Mouse (Mus musculus) 416B (cell line): Measurements from ENCODE around the gene 1700006A11Rik.
A peak's percentile ranks its signal among the peaks of the same experiment; 100 is the strongest.
"Not testable (repeated sequence)": the region's sequence is repeated elsewhere in the genome, so short reads cannot be mapped to it uniquely, and the experiment has no call there.

Source experiments
- DNase-seq: peaks from one replicate; pipeline ENCODE4 v3.0.0; 2011; ENCODE audit warnings: low read depth

Gene 1700006A11Rik

DNA sequence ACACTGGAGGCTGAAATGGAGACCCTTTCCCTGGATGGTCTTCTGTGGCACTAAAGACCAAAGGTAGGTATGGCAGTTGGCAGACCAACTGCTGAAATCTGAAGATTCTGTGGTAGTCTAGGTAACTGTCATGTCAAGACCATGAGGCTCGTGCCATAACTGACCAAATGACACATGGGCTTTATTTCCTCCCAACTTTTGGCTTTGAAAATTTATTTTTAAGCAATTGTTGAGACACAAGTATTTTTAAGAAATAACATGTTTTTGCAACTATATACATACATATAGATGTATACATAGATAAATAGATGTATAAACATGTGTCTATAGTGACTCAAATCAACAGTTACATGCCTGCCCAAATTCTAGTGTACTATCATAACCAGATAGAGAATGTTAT, at the start of gene 1700006A11Rik:
Gene 1700006A11Rik, minus strand, starts transcription at position 101 of the 400 bp plus-strand sequence.
- no peak for DNase-seq

DNA sequence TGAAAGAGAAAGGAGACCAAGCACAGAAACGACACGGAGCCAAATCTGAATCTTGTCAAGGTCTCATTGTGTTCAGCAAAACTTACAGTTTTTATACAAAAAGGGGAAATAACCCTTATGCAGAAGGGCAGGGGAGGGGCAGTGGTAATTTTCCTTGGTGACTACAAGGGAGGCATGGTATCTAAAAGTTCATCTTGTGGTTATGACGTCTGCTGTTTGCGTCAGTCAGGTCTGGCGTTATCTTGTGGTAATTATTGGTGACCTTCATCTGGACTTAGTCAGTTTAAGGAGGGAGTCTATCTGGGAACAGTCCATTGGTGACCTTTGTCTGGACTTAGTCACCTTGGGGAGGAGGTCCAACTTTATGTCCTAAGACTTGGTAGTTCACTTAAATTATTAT, 48.5 kb upstream of the 1700006A11Rik start:
- DNase-seq: peak; percentile 67

- DNase-seq: no peak
These were observed 40.4 kb upstream of the 1700006A11Rik start for GRCm38 (mm10) chr3:124466102-124466730.

GRCm38 (mm10) chr3:124392201-124392600, 33.6 kb downstream of the 1700006A11Rik start:
- no peak for DNase-seq

GRCm38 (mm10) chr3:124390101-124390500, 35.7 kb downstream of the 1700006A11Rik start:
- DNase-seq: no peak

- no peak for DNase-seq
These were observed 36.2 kb downstream of the 1700006A11Rik start for GRCm38 (mm10) chr3:124389650-124390049.

- DNase-seq: not testable (repeated sequence)
These were observed 40.5 kb downstream of the 1700006A11Rik start for GRCm38 (mm10) chr3:124385377-124385776.

DNA sequence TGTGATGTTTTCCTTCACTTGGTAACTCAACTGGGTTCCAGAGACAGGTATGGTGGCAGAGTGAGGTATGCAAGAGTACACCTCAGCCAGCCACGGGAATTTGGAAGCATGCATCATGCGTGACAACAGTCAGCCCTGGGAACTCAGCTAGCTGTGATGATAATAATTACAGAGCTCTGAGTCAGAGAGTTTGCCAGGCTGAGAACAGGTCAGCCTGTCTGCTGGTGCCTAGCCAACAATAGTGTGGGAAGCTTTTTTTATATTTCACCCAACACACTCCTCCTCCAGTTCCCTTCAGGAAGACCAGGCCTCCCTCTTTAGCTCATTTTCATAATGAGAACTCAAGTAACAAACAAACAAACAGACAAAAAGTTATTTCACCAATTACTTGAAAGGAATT, 53.8 kb downstream of the 1700006A11Rik start:
- DNase-seq: no peak

DNA sequence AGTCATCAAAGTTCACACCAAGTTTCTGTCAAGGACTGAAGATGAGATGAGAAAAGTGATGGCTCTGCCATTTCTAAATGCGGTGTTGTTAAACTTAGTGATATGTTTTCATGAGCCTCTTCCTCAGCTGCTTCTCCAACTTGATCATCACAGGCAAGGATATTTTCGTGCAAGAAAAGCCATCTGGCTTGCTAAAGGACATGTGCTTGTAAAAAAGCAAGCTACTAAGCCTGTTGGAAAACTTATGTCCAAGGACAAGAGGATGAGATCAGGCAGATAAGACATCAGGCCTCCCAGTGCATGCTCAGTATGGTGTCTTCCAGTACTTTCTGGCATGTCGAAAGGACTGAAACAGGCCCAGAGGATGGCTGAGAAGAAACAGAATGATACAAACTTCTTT, 68.3 kb downstream of the 1700006A11Rik start:
- DNase-seq: no peak
